Mouse (Mus musculus) kidney, postnatal 0 days (tissue): ENCODE measurements around the gene Anxa6. TPM values are rescaled to one million over a fixed set of nuclear protein-coding genes. Genes with fewer than 3 reads are reported as not detected.

Source experiments
- ATAC-seq: fragments of 200-750 bp; cut with Nextera tagmentation; replicated peaks from 2 replicates; pipeline ENCODE4 v1.8.0; 2017; ENCODE audit warnings: low read depth, moderate number of reproducible peaks, moderate TSS enrichment, moderate library complexity; ENCODE audit not compliant: low FRiP score
- DNase-seq: peaks from one replicate; pipeline ENCODE4 v3.0.0-alpha.2; 2016; ENCODE audit warnings: low spot score
- H3K27ac ChIP-seq: fragments of 300-500 bp; sonication (generic); 2 replicates; pipeline ENCODE4 v1.5.1; 2014; ENCODE audit warnings: mild to moderate bottlenecking
- H3K27me3 ChIP-seq: fragments of 300-500 bp; sonication (generic); 2 replicates; pipeline ENCODE4 v1.6.1; 2014; ENCODE audit warnings: low read length, mixed read lengths; ENCODE audit not compliant: insufficient read depth
- H3K36me3 ChIP-seq: fragments of 300-500 bp; sonication (generic); 2 replicates; pipeline ENCODE4 v1.6.1; 2014; ENCODE audit warnings: low read length, mixed read lengths; ENCODE audit not compliant: insufficient read depth
- H3K4me1 ChIP-seq: fragments of 300-500 bp; sonication (generic); replicated peaks from 2 replicates; pipeline ENCODE4 v1.6.1; 2014; ENCODE audit warnings: antibody characterized with exemption, low read length, mixed read lengths; ENCODE audit not compliant: insufficient read depth
- H3K4me2 ChIP-seq: fragments of 300-500 bp; sonication (generic); 2 replicates; pipeline ENCODE4 v1.6.1; 2014; ENCODE audit warnings: mild to moderate bottlenecking, low read length, moderate library complexity, mixed read lengths
- H3K4me3 ChIP-seq: fragments of 300-500 bp; sonication (generic); replicated peaks from 2 replicates; pipeline ENCODE4 v1.5.1; 2014; ENCODE audit warnings: low read depth, low read length
- H3K9ac ChIP-seq: fragments of 300-500 bp; sonication (generic); 2 replicates; pipeline ENCODE4 v1.6.1; 2014; ENCODE audit warnings: low read depth, low read length
- H3K9me3 ChIP-seq: fragments of 300-500 bp; sonication (generic); replicated peaks from 2 replicates; pipeline ENCODE4 v1.6.1; 2016; ENCODE audit warnings: low read length, inconsistent platforms, mixed read lengths
- CTCF ChIP-seq: IDR thresholded peaks from 2 replicates; pipeline ENCODE4 v1.5.1; 2016; ENCODE audit warnings: antibody characterized with exemption, low read depth, mild to moderate bottlenecking, moderate library complexity
- WGBS: fragments of 180-500 bp; shearing (Covaris S2); extraction: QIAGEN DNeasy Blood & Tissue Kit; methylation state at CpG from one replicate; pipeline ENCODE4 v1.1.7; 2014; 5-methylcytosine and 5-hydroxymethylcytosine counted together
- polyA plus RNA-seq: library from polyadenylated mRNA; unstranded; fragments of >200 nt; fragmentation: Nextera tagmentation; extraction: Ambion mirVana; gene quantifications from 2 replicates; pipeline ENCODE4 v1.2.1, GENCODE M21; 2015

The Anxa6 gene
- polyA plus RNA-seq, 1 experiment from 2014 or later = 146 TPM

DNA sequence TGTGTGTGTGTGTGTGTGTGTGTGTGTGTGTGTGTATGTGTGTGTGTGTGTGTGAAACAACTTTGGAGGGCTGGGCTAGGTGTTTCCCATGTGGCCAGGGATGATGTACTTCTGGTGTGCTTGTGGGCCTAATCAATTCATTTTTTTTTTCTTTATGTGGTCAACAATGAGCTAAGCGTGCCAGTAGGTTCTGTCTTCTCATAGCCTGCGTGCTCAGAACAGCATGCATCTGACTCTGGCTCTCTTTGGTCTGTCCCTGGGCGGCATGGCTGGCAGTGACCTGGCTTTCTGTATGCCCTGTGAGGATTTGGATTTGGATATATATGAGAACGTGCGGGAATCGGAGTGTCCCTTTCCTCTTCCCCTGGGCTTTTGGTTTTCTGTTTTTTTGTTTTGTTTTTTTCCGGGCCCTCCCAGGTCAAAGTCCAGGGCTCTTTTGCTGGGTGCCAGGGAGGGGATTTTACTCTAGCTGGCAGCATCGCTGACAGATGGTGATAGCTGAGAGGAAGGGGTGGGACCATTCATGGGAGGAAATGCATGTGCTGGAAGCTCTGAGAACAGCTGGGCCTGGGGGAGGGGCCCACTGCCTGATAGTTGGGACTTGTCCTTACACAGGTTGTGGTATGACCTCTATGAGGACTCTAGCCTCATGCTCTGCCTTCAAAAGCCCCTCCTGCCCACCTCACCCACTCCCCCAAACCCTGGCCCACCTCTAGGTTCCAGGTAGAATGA is 59.6 kb downstream of the Anxa6 start:
- TF ChIP-seq CTCF = no peak
- ATAC-seq (0 out of 2 replicates have a peak, but pooled peaks have one; percentile 59), DNase-seq (peak; percentile 73)
- no peaks in the 10 kb centered on the region for H3K9me3 ChIP-seq
- no peaks in the 10 kb centered on the region for H3K27me3 ChIP-seq
- H3K36me3 ChIP-seq = 0 out of 2 replicates have a peak, but pooled peaks cover under 1% of the 10 kb centered on the region
- no peak overlapping the region for H3K9ac ChIP-seq
- no peak overlapping the region for H3K4me3 ChIP-seq
- WGBS = 46% methylated on average over 8 of the region's 8 CpGs
- no peak overlapping the region for H3K27ac ChIP-seq
- no peaks in the 10 kb centered on the region for H3K4me1 ChIP-seq
- no peak overlapping the region for H3K4me2 ChIP-seq

DNA sequence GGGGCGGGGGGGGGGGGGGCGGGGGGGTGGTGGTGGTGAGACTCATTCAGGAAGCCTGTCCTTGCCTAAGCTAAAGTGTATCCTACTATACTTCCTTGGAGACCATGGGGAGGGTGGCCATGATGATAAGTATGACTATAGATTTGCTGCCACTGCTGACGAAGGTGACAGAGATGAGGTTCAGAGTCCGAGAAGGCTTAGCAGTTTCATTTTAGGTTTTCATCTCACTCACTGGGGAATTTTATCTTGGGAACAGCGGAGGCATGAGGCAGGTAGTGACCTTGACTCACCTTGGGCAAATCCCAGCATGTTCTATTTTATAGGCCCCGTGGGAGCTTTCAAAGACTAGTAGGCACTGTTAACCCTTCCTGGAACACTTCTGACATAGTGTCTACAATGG is 60.5 kb downstream of the Anxa6 start:
- WGBS = 63% methylated on average over 5 of the region's 6 CpGs
- Histone ChIP-seq H3K27me3 (no peaks in the 10 kb centered on the region), H3K9ac (no peak overlapping the region), H3K4me1 (no peaks in the 10 kb centered on the region), H3K9me3 (no peaks in the 10 kb centered on the region), H3K27ac (no peak overlapping the region), H3K4me3 (no peak overlapping the region), H3K4me2 (no peak overlapping the region), H3K36me3 (no peaks in the 10 kb centered on the region)
- DNase-seq (no peak), ATAC-seq (no peak)
- TF ChIP-seq CTCF = no peak

DNA sequence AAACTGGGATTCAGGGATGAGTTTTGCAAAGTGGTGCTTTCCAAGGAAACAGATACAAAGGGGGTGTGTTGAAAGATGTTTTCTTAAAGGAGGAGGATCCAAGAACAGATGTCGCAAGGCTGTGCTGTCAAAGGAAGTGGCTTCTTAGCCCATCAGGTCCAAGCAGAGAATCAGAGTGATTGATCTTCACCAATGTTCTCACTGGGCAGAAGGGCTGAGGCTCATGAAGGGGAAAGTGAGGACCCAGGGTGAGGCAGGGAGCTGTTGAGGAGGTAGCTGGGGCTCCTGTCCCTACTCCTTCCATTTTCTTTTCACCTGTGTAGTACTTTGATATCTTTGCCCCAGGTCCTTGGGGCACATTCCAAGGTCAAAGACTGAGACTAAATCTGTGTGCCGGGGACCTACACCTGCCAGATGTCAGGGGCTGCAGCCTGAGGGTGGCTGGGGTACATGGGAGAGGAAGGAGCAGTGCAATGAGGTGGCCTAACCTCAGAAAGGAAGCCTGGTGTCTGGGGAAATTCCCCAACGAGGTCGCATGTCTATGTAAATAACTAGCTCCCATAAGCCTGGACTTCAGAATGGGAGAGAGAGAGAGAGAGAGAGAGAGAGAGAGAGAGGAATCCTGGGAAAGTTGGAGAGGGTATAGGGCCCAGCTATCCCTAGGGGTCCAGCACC is 61.1 kb downstream of the Anxa6 start:
- no peak for ATAC-seq
- WGBS = 35% methylated on average over 4 of the region's 4 CpGs
- no peaks in the 10 kb centered on the region for H3K9me3 ChIP-seq
- H3K4me3 ChIP-seq = no peak overlapping the region
- H3K4me2 ChIP-seq = no peak overlapping the region
- H3K27ac ChIP-seq = no peak overlapping the region
- DNase-seq = no peak
- no peaks in the 10 kb centered on the region for H3K27me3 ChIP-seq
- no peaks in the 10 kb centered on the region for H3K4me1 ChIP-seq
- no peak overlapping the region for H3K9ac ChIP-seq
- TF ChIP-seq CTCF = no peak
- no peaks in the 10 kb centered on the region for H3K36me3 ChIP-seq

DNA sequence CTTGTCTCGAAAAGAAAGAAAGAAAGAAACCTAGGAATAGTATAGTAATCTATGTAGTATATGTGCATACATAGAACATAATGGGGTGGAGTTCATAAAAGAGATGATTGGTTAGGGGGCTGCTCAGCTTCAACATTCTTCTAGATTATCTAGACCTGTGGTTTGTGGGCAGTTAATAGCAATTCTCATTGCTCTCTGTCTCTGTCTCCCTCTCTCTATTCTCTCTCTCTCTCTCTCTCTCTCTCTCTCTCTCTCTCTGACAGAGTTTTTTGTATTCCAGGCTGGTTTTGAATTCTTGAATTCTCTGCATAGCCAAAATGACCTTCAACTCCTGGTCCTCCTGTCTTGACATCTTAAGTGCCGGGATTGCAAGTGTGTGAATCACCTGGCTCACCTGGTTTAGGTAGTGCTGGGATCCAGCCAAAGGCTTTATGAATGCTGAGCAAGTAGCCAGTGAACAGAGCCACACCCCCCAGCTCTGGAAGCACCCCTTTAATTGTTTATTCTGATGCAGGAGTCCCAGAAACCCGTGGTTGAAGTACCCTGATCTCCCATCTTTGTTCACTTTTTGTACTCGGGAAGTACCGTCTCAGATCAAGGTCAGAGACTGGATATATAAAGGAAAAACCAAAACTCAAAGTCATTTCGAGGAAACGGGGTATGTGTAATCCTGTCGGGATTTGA is 61.7 kb downstream of the Anxa6 start:
- TF ChIP-seq CTCF = no peak
- DNase-seq = no peak
- Histone ChIP-seq H3K27me3 (no peaks in the 10 kb centered on the region), H3K4me1 (no peaks in the 10 kb centered on the region), H3K27ac (no peak overlapping the region), H3K4me3 (no peak overlapping the region), H3K9me3 (no peaks in the 10 kb centered on the region), H3K4me2 (no peak overlapping the region), H3K36me3 (no peaks in the 10 kb centered on the region), H3K9ac (no peak overlapping the region)
- no peak for ATAC-seq
- 64% methylated on average over 8 of the region's 8 CpGs for WGBS

DNA sequence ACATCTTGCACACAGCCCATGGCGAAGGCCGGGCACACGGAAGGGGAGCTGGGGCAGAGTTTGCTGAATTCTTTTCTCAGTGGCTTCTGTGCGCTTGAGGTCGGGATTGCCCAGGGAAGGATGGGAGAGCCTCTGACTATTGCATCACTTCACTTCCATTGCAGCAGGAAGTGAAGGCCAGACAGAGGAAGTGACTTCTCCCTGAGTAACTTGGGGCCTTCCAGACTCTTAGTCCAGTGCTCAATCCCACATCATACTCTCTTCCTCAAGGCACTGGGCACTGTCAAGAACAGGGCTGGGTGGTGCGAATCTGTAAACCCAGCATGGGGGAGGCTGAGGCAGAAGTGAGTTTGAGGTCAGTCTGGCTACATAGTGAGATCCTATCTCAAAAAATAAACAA is 68.0 kb downstream of the Anxa6 start:
- DNase-seq = no peak
- H3K4me2 ChIP-seq = no peak overlapping the region
- no peak for TF ChIP-seq CTCF
- ATAC-seq = no peak
- H3K27me3 ChIP-seq = no peaks in the 10 kb centered on the region
- H3K36me3 ChIP-seq = no peaks in the 10 kb centered on the region
- no peak overlapping the region for H3K27ac ChIP-seq
- no peaks in the 10 kb centered on the region for H3K4me1 ChIP-seq
- 78% methylated on average over 6 of the region's 6 CpGs for WGBS
- H3K4me3 ChIP-seq = no peak overlapping the region
- no peak overlapping the region for H3K9ac ChIP-seq
- H3K9me3 ChIP-seq = no peaks in the 10 kb centered on the region

DNA sequence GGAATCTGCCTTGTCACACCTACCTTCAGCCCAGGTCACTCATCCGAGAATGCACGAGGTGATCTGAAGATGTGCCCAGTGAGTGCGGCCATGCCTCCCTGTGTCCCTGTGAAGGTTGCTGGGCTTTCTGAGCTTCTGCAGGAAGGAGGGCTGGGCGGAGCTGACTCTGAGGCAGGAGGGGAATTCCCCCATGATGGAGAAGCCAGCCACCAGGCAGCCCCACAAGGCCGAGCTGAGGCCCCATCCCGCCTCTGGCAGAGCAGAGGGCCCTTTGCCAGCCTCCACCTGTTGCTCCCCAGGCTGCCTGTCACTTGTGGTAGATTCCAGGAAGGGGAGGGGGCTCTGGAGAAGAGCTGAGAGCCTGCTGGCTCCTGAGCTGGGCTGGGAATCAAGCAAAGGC is 70.4 kb downstream of the Anxa6 start, which contains the start of gene Tnip1:
TSS of gene Tnip1 (minus strand) at position 108 of the 400 bp plus-strand sequence.
- no peaks in the 10 kb centered on the region for H3K9me3 ChIP-seq
- no peaks in the 10 kb centered on the region for H3K36me3 ChIP-seq
- H3K4me2 ChIP-seq = peak within 1 kb of the TSS; percentile 11; the same call in 1 of the 2 replicates
- no peak within 1 kb of the TSS for H3K4me3 ChIP-seq
- no peaks in the 10 kb centered on the region for H3K4me1 ChIP-seq
- no peak within 1 kb of the TSS for H3K27ac ChIP-seq
- ATAC-seq (0 out of 2 replicates have a peak, but pooled peaks have one; percentile 40), DNase-seq (no peak)
- no peak within 1 kb of the TSS for H3K9ac ChIP-seq
- TF ChIP-seq CTCF = no peak
- WGBS = 36% methylated on average over 6 of the region's 6 CpGs
- H3K27me3 ChIP-seq = no peaks in the 10 kb centered on the region
